9 mouse cellular contexts compared by ENCODE assay signal in the genomic region with DNA sequence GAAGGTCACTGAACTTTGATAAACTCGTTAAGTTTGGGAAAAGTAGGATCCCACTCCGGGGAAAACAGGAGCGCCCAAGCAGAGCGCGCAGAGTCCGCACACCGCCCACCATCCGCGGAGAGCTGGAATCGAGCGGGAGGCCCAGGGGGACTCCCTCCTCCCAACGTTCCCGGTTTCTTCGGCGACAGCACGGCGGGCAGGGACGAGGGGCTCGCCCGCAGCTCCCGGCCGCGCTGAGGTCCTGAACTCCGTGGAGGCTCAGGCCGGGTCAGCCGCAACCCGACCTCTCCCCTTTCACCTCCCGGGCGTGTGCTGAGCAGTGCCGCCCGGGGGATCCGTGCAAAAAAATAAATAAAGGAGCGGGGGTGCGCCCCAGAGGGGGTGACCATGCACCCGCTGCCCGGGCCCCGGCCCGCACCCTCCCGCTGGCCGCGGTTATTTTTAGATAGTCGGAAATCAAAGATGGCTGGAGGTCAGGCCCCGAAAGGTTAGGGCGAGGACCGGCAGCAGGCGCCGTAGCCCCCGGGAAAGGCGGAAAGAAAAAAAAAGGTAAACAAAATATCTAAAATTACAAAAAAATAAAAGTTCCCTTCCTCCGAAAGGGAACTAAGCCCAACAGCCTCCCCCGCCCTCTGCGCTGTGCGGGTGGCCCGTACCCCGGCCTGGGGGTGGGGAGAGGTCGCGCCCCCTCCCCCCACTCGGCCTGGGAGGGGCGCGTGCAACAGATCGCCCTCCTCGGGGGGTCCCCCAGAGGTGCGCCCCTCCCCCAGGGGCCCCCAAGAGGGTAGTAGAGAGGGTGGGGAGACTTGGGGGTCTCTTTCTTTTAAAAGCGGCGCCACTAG. TPM values are rescaled to one million over a fixed set of nuclear protein-coding genes. Genes with fewer than 3 reads are reported as not detected.
DNase-seq lines count a peak whose midpoint lies in the region; ATAC-seq lines count a peak whose summit lies in the region.
"Had no signal": no experiment of that assay in that cellular context is flagged by ENCODE, and none has a peak within 500 bp of the region (broad histone marks: within the 10 kb centered on the region; RNA-seq: fewer than 3 reads in every experiment).

No protein-coding gene starts in this region.

- peak; percentile 91 for DNase-seq in heart, adult 11 months
- no peak for DNase-seq in heart, postnatal 25 days (ENCODE audit: low spot score)
- DNase-seq in forebrain, embryonic 11.5 days (ENCODE audit: low spot score): peak; percentile 72
- no peak for DNase-seq in hindbrain, embryonic 14.5 days (ENCODE audit: low spot score)
- no peak for DNase-seq in right cerebral cortex, postnatal 4 days
- DNase-seq in ovary, postnatal 36 days (ENCODE audit: low spot score): no peak
- DNase-seq: cerebellum, adult 11 months had no signal

- ATAC-seq in forebrain, embryonic 11.5 days (replicated peaks; ENCODE audit: low FRiP score): peak; percentile 19; the same call in 1 of the 2 replicates
- ATAC-seq in hindbrain, embryonic 14.5 days (ENCODE audit: low FRiP score): no peak
- peak; percentile 22; the same call in 1 of the 2 replicates for ATAC-seq in midbrain, embryonic 16.5 days
- no peak for ATAC-seq in activated CD4-positive, CD25-positive, alpha-beta regulatory T cell, adult 4 months

- intact Hi-C loops in heart, postnatal 25 days (cut with DNase I): loop anchor here (10.0 kb wide), 1 partner anchor 109 kb away; no protein-coding TSS in a partner anchor

- no peaks in the 10 kb centered on the region for H3K36me3 ChIP-seq in forebrain, embryonic 11.5 days (ENCODE audit: control insufficient read depth, insufficient read depth, low read length)
- no peaks in the 10 kb centered on the region for H3K36me3 ChIP-seq in hindbrain, embryonic 14.5 days (replicated peaks; ENCODE audit: control insufficient read depth, insufficient read depth)
- no peaks in the 10 kb centered on the region for H3K36me3 ChIP-seq in midbrain, embryonic 16.5 days (ENCODE audit: control insufficient read depth, insufficient read depth, low read length)

- peak overlapping the region; percentile 68 for H3K4me3 ChIP-seq in forebrain, embryonic 11.5 days (ENCODE audit: low read depth, low read length)
- H3K4me3 ChIP-seq in hindbrain, embryonic 14.5 days (replicated peaks; ENCODE audit: low read length): peak overlapping the region; percentile 48
- H3K4me3 ChIP-seq in midbrain, embryonic 16.5 days (ENCODE audit: low read depth, low read length): peak overlapping the region; percentile 44

- under 1% methylated on average over 63 of the region's 65 CpGs for WGBS in forebrain, embryonic 11.5 days
- WGBS in hindbrain, embryonic 14.5 days: under 1% methylated on average over 65 of the region's 65 CpGs
- under 1% methylated on average over 59 of the region's 65 CpGs for WGBS in midbrain, embryonic 16.5 days

- peaks cover 15% of the 10 kb centered on the region for H3K4me1 ChIP-seq in forebrain, embryonic 11.5 days (replicated peaks; ENCODE audit: control insufficient read depth, insufficient read depth, low read length)
- peaks cover 24% of the 10 kb centered on the region for H3K4me1 ChIP-seq in hindbrain, embryonic 14.5 days (replicated peaks; ENCODE audit: control insufficient read depth, insufficient read depth, low read length)
- peaks cover 37% of the 10 kb centered on the region for H3K4me1 ChIP-seq in midbrain, embryonic 16.5 days (ENCODE audit: control insufficient read depth, insufficient read depth, low read length)

- no peaks in the 10 kb centered on the region for H3K9me3 ChIP-seq in forebrain, embryonic 11.5 days (ENCODE audit: control insufficient read depth, low read length)
- H3K9me3 ChIP-seq in hindbrain, embryonic 14.5 days (ENCODE audit: control insufficient read depth, low read length): no peaks in the 10 kb centered on the region
- H3K9me3 ChIP-seq in midbrain, embryonic 16.5 days (replicated peaks; ENCODE audit: control insufficient read depth, low read length, poor library complexity, severe bottlenecking): no peaks in the 10 kb centered on the region

- peaks cover 17% of the 10 kb centered on the region for H3K27me3 ChIP-seq in forebrain, embryonic 11.5 days (ENCODE audit: control insufficient read depth, insufficient read depth, low read length)
- peaks cover 44% of the 10 kb centered on the region for H3K27me3 ChIP-seq in hindbrain, embryonic 14.5 days (ENCODE audit: control insufficient read depth, insufficient read depth, low read length)
- peaks cover 13% of the 10 kb centered on the region for H3K27me3 ChIP-seq in midbrain, embryonic 16.5 days (ENCODE audit: control insufficient read depth, insufficient read depth, low read depth, low read length)

- H3K9ac ChIP-seq in forebrain, embryonic 11.5 days (ENCODE audit: low read length): peak overlapping the region; percentile 79
- H3K9ac ChIP-seq in hindbrain, embryonic 14.5 days: peak overlapping the region; percentile 62
- peak overlapping the region; percentile 22; the same call in 1 of the 2 replicates for H3K9ac ChIP-seq in midbrain, embryonic 16.5 days (ENCODE audit: low read depth, low read length)

- peak overlapping the region; percentile 74 for H3K27ac ChIP-seq in forebrain, embryonic 11.5 days (ENCODE audit: low read depth, low read length)
- no peak overlapping the region for H3K27ac ChIP-seq in hindbrain, embryonic 14.5 days
- H3K27ac ChIP-seq in midbrain, embryonic 16.5 days (ENCODE audit: low read length): no peak overlapping the region

- H3K4me2 ChIP-seq in forebrain, embryonic 11.5 days (ENCODE audit: low read depth, low read length, severe bottlenecking): peak overlapping the region; percentile 95
- H3K4me2 ChIP-seq in hindbrain, embryonic 14.5 days (replicated peaks): peak overlapping the region; percentile 92
- peak overlapping the region; percentile 82 for H3K4me2 ChIP-seq in midbrain, embryonic 16.5 days (ENCODE audit: low read length)

RNA-seq across cellular contexts. Expression of a gene that starts 1.8 kb away (rescaled TPM):
- 1 to 10 TPM; 2.3 to 2.4 TPM for total RNA-seq in heart, postnatal 25 days (2021)
- 10.4 and 10.9 TPM in 2 replicates for polyA plus RNA-seq in forebrain, embryonic 11.5 days (2014; fragmentation: Nextera tagmentation; extraction: Ambion mirVana)
- polyA plus RNA-seq in hindbrain, embryonic 14.5 days (2014; fragmentation: Nextera tagmentation; extraction: Ambion mirVana): 0.37 and 1.7 TPM in 2 replicates
- 0.84 and 1.9 TPM in 2 replicates for polyA plus RNA-seq in midbrain, embryonic 16.5 days (2015; fragmentation: Nextera tagmentation; extraction: Ambion mirVana)
- polyA plus RNA-seq in activated CD4-positive, CD25-positive, alpha-beta regulatory T cell, adult 4 months (2017; shearing (Covaris generic)): under 1 TPM in 1 of 2 experiments, not detected in 1; 0.17 TPM

RNA-seq across cellular contexts. Expression of a gene that starts 23.7 kb away (rescaled TPM):
- total RNA-seq in heart, postnatal 25 days (2021): 10 to 100 TPM; 44.9 to 54.1 TPM
- polyA plus RNA-seq in forebrain, embryonic 11.5 days (2014; fragmentation: Nextera tagmentation; extraction: Ambion mirVana): 18.0 and 18.6 TPM in 2 replicates
- 77.1 and 82.0 TPM in 2 replicates for polyA plus RNA-seq in hindbrain, embryonic 14.5 days (2014; fragmentation: Nextera tagmentation; extraction: Ambion mirVana)
- 88.4 and 97.1 TPM in 2 replicates for polyA plus RNA-seq in midbrain, embryonic 16.5 days (2015; fragmentation: Nextera tagmentation; extraction: Ambion mirVana)
- 1 to 10 TPM; 4.0 to 7.6 TPM for polyA plus RNA-seq in activated CD4-positive, CD25-positive, alpha-beta regulatory T cell, adult 4 months (2017; shearing (Covaris generic))

Comparison
In these comparisons a context has a peak if more than half of its experiments do, and no peak if none do; other contexts are left out.
1. DNase-seq: peak in heart, adult 11 months (single experiment) and forebrain, embryonic 11.5 days (single experiment); none in heart, postnatal 25 days (single experiment), hindbrain, embryonic 14.5 days (single experiment), right cerebral cortex, postnatal 4 days (single experiment) and ovary, postnatal 36 days (single experiment).
2. ATAC-seq: peak in forebrain, embryonic 11.5 days (single experiment) and midbrain, embryonic 16.5 days (single experiment); none in hindbrain, embryonic 14.5 days (single experiment) and activated CD4-positive, CD25-positive, alpha-beta regulatory T cell, adult 4 months (single experiment).
3. H3K9ac ChIP-seq: peak in every context shown above with its lines; median percentile 79 in forebrain, embryonic 11.5 days; 62 in hindbrain, embryonic 14.5 days; 22 in midbrain, embryonic 16.5 days.
4. Peak in every context shown above with its lines, with median percentiles within 50 percentile points of each other: H3K4me2 ChIP-seq and H3K4me3 ChIP-seq.